Mouse (Mus musculus) c-Kit-negative CD71-positive TER-119-positive erythroid progenitor cells, embryonic 14.5 days (primary cell): ENCODE measurements around the gene Pcdh15.

Source experiments
- DNase-seq: peaks from one replicate; pipeline ENCODE4 v3.0.0-alpha.2; 2013; ENCODE audit warnings: low read depth, low spot score

Gene Pcdh15

DNA sequence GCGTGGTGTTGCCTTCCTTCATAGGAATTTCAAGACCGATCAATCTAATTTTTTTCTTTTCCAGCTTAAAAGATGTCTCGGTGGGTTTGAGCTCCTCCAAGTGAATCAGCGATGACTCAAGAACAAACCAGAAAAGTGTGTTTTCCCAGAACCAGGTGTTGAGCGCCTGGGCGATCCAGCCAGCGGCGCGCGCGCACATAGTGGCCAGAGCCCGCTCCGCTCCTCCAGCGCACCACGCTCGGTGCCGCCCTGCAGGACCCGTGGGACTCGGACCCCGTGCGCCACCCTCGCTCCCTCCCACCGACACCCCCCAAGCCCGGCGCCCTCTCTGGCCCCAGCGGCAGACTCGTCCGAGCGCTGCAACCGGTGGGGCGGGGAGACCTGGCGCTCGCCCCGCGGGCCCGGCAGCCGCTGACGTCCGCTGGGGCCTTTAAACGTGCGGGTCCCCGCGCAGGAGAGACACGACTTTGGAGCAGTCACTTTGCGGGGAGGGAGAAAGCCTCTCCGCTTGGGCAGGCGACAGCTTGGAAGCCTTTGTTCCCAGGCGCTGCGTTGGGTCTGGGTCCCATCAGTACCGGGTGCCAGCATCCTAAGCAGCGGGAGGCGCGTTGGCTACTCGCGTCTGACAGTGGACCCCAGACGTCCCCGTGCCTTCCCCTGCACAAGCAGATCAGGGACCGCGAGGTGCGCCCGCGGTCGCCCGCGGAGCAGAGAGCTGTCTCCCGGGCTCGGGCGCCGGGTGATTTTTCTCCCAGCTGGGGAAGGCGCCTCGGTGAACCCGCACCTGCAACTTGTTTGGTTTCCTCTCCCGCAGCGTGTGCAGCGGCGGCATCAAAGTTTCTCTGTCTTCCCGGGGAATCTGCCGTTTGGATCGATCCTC is at the start of gene Pcdh15:
Gene Pcdh15, plus strand, starts transcription at position 377 of the 880 bp plus-strand sequence.
- DNase-seq = no peak

DNA sequence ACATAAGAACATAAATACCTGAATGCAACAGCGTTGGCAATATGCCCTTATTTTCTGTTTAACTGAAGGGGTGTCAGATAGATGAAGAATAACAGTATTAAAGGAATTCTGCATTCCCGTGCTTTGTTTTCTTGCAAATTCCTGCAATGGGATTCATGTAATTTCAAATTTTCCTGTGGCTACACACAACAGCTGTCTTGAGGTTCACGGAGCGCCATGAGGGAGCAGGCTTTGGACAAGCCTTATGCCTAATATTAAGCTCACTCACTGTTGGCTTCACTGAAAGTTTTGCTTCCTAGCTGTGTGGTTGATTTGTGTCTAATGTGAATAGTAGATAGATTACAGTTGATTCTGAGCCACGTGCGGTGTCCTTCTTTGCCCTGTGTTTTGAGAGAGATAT is 47.1 kb upstream of the Pcdh15 start:
- no peak for DNase-seq

DNA sequence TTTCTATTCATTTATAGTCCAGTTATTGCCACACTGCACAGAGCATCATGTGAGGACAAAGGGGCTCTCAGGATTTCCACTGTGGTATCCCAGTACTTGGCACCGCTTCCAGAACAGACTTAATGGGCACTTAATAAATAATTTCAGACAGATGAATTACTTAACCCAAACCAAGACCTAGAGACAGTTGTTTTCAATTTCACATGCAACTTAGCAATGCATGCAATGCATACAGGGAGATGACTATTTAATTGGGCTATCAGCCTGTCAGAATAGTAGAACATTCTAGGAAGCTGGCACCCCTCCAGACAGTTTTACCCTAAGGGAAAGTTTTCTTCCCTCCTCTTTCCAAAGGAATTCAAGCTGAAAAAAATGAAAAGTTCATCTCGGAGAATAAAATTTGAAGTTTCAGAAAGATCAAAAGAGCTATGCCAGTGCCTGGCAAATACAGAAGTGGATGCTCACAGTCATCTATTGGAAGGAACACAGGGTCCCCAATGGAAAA is 39.4 kb upstream of the Pcdh15 start:
- no peak for DNase-seq

DNA sequence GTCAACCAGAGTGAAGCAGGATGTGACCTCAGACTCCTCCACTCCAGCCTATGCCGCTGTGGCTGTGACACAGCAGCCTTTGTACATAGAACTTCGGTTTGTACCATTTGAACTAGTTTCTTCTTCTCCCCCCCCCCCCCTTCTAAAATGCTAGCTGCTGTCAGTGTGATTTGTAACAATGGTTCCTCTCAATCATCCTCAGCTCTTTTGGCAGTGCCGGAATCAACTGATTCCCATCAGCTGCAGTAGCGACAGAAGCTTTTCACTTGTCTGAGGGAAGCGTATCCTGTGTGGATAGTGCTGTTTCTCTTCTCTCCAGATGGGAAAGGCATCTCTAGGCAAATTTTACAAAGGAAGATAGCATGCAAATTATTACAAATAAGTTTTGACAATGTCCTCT is 12.4 kb upstream of the Pcdh15 start:
- no peak for DNase-seq

DNA sequence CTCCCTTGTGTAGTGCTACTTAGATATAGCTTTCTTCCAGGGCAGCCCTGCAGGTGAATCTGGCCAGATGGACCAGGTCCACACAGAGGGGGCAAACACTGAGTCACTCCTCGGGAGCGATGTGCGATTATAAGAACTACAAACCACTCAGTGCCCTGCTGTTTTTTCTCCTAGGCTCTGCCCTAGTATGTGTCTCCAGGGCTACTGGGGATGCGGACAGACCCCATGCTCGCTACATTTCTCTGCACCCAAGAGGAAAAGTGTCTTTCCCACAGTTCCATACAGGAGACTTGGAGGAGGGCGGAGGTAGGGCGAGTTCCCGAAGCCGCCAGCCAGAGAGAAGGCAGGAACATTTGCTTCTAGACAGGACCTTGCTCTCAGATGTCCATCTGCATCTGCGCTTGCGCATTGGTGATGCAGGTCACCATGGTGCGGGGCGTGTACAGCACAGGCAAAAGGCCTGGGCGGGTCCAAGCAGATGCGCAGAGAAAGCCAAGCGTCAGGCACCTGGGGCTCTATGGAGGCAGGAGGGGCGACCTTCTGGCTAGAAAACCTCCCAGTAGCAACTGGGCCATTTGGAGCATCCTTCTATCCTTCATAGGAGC is 2.5 kb upstream of the Pcdh15 start:
- no peak for DNase-seq

DNA sequence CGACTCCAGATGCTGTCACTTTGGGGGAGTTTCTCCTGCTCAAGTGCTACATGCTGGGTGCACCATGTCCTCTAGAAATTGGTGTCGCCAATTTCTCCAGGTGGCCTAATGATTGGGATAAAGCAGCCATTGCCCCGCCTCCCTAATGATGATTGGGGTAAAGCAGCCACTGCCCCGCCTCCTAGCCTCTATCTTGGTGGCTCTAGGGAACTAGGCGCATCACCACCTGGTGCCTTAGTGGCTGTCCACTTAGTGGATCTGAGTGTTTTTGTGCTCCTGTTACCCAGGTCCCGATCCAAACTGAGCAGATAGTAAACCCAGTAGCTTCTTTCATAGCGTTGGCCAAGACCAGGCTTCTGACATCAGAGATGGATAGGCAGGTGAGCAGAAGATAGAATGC is 2.0 kb upstream of the Pcdh15 start:
- DNase-seq = no peak

DNA sequence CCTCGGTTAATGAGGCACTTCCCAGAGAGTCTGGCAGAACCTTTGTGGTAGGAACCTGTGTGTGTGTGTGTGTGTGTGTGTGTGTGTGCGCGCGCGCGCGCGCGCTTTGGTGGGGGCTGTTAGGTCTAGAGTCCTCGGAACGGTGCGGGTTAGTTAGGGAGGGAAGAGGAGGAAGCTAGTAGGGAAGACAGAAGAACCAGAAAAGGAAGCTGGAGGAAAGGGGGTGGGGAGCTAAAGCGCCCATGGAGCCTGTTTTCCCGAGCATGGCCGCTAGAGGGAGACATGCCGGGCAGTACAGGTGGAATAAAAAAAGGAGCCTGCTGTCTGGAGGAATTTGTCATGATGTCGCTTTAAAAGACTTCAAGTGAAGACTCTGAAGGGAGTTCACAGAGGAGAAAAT is 1.2 kb upstream of the Pcdh15 start:
- no peak for DNase-seq

DNA sequence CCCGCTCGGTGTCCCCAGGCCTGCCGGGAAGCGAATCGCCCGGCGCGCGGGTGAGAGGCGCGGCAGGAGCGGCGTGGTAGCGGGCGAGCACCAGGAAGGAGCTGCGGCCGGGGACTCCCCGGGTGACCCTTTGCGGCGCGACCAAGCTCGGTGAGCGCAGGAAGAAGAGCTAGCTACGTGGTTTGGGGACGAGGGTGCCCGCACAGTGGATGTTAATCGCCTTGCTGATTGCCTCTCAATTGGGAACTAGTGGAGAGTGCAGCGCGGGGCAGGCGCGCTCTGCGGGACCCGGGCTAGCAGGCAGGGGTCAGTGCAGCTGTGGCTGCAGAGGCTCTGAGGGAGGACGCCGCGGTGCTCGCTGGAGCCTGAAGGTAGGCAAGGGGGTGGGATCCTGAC is 702 bp downstream of the Pcdh15 start:
- DNase-seq = no peak

DNA sequence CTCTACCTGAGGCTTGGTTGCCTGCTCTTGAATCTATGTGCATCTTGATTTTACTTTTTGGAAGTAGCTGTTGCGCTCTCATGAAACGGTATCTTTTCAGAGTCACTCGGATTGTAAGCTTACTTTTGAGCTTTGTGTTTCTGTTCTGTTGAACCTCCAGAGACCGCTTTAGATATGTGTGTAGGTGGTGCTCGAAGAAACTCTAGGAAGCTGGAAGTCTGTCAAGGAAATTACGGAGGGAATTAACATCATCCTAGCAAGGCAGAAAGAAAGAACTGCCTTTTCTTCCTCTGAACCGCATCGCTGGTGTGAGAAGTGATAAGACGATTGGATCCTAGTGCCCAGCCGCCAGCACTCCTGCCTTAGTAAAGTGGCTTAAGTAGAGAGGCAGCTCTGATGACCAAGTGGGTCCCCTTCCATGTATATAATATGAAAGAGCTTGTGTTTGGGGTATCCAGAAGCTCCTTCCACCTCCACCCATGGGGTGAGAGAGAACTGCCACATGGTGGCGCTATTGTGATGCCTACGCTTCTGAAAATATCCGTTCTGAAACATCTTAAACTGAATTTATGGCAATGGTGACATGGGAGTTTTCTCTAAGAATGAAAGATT is 4.3 kb downstream of the Pcdh15 start:
- DNase-seq = no peak

DNA sequence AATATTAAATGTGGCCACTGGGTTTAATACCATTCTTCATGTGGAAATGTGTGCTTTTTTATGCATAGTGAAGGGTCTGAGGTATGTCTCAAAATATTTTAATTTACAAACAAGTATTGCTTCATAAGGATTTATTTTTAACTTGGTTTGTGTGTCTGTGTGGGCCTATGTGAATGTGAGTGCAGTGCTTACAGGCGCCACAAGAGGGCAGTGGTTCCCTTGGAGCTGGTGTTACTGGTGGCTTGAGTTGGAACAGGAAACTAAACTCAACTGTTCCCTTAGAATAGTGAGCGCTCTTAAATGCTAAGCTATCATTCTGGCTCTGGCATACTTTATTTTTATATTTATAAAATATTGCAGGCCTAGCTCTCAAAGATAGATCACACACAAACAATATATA is 6.8 kb downstream of the Pcdh15 start:
- DNase-seq = no peak

DNA sequence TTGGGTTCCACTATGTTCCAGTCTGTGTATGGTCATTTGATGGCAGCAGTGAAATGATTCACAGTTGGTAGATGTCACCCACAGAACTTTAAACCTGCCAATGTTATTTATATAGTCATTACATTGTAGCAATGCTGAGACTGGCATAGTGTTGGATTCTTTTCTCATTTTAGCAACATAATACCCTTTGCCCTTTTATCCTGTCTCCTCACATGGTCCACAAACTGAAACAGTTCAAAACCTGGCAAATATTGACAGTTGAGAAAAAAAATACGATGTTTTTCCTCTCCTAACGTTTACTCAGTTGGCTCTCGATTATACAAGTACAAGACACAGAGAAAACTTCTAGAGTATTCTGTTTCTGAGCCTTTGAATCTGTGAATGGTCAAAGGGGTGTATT is 38.8 kb downstream of the Pcdh15 start:
- DNase-seq = no peak

DNA sequence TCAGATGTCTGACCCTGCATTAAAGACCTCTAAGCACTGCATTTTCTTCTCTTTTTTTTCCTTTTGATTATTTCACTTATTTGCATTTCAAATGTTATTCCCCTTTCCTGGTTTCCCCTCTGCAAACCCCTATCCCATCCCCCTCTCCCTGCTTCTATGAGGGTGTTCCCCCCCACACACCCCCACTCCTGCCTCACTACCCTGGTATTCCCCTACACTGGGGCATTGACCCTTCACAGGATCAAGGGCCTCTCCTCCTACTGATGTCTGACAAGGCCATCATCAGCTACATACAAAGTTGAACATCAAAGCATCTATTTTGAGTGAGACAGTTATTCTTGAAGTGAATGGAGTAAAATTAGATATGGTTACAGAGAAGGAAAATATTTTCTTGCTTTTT is 48.4 kb downstream of the Pcdh15 start:
- DNase-seq = no peak

DNA sequence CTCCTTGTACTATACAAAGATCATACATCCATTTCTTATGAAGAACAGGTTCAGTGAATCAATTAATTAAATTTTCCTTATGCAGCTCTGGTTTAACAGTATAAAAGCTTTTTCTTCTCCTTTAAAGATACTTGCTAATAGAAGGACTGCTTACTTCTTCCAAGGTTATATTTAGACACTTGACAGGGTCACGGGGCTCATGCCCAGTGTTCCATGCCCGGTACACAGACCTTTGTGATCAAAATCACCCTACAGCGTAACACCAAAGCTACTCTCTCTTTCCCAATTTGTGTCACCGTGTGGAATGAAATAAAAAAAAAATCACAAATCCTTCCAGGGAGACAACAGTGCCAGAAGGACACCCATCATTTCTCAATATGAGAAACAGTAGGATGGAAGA is 48.8 kb downstream of the Pcdh15 start:
- no peak for DNase-seq

DNA sequence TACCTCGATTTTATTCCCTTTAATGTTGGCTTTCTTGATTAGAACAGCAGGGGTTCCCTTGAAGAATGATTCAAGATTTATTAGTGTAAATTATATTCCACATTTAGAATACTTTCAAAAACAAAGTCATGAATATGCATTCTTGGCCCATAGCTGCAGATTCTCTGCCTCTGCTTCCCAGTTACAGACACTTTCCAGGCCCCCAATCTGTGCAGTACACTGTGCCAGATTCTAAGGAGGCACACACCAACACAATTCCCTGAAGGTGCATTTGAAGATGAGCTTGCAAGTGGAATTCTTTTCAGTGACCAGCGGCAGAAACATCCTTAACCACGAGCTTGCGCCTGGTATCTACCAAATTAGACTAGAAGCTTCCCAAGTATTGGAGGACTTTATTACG is 55.4 kb downstream of the Pcdh15 start:
- no peak for DNase-seq

DNA sequence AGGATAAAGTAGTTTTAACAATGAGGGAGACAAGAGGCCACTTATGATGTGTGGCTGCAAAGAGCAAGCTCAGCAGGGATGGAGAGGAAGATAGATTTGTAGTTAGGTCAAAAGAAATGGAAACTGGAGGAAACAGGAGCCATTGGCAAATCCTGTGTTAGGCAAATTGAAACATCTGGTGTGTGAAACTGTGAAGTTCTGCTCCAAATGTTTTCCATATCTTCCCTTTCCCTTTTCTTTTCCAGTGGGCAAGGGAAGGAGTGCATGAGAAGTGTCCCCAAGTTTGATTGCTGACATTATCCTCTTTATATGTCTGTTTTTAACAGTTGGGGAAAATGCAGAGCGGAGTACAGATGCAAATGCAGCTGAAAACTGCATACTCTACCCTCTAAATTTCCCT is 62.6 kb downstream of the Pcdh15 start:
- DNase-seq = no peak

DNA sequence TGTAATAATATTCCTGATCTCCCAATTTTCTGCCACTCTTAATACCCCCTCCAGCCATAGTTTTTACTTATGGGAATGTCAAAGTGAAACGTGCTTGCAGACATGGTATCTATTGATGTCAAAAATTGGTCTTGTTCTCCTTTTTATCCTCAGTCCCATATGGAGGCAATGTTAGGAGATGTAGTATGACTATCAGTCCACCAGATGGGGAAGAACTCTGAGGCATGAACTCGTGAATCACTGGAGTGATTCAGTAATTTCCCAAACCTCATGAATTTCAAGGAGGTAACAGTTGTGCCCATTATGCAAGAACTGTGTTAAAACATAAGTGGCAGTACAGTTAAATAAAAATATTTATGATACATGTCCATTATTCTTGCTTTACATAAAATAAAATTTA is 116.9 kb downstream of the Pcdh15 start:
- no peak for DNase-seq

DNA sequence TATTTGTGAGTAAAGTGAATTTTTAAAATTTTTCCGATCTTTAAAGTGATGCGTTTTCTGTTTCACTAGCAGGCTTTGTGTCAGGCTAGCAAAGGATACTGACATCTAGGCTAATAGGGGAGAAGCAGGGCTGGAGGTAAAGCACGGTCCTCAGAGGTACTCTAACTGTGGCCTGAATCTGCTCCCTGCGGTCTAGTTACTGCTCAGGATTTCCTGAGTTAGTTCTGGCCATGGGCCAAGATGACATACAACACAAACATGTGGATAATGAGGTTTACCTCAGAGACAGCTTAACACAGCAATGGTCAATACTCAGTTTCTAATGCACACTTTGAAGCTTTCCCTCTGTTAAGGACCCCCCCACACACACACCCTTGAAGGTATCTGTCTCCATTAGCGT is 143.2 kb downstream of the Pcdh15 start:
- no peak for DNase-seq

DNA sequence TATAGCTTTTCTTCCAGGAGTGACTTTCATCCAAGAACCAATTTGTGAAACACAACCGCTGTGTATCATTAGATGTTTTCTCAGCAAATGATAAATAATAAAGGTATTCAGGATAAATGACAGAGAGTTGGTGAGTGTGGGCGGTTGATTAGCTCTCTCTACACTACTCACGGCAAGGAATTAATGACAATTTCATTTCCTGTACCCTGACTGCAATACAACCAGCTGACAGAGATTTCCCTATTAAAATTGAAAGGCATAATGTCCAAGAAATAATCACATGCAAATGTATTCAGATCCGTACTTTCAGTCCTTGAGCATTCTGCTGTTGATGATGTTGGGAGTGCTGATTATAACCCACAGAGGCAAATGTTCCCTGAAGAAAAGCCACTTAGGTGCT is 181.3 kb downstream of the Pcdh15 start:
- DNase-seq = no peak

DNA sequence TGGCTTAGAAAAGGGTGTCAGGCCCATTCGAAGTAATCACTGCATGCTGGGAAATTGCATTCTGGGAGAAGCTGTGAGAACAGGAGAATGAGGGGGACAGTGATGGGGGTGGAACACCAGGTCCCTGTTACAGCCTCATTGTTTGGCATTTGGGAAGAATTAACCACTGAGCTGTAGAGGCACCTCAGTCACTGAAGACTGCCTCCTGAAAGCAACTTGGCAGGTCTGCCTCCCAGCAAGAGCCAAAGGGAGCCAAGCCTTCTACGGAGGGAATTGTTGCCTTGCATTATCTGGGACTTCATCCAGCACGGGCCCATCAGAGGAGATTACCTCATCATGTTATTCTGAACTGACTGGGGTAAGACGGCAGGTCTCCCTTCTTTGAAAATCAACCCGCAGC is 197.3 kb downstream of the Pcdh15 start:
- no peak for DNase-seq

DNA sequence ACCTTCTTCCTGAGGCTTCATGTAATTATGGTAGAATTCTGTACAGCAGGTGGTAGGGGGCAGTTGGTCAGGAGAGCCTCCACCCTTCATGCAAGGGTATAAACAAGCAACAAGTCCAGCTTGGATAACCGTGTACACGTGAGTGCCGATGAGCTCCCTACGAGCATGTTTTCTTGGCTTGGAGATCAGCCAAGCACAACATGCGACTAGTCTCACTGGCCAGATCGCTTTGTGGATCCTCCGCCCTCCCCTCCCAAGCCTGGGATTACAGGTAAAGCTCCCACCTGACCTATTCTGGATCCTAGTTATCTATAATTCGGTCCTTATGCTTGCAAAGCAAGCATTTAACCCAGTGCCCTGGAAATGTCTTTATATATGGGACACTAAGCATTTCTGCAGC is 202.8 kb downstream of the Pcdh15 start:
- DNase-seq = no peak

DNA sequence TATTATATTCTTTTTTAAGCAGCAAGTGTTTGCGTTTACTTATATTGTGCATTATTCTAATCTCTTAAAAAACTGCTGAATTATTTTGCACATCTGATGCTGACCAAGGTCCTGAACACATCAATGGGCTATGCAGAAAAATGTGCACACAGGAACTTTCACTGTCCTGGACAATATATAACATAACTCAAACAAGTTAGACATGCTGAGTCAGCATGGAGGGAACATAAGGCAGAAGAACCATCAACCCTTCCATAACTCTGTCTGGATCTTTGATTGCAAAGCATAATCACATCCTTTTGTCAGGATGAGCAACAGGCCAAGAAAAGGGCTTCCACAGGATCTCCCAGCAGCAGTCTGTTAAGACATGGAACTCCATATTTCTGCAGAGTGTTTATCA is 207.5 kb downstream of the Pcdh15 start:
- DNase-seq = no peak

DNA sequence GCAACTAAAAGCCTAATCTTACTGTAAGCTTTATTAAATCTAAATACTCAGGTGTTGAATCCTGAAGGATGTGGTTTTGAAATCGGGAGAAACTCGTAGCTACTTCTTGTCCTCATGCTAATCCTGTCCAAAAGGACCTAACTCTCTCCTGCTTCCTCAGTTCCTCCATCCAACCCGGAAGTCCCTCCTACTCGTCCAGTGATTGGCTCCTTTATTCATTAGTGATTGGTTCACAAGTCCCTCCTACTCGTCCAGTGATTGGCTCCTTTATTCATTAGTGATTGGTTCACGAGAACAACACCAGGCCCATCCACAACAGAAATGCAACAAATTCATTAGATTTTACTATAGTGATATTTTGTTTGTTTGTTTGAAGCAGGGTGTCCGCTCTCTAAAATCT is 227.7 kb downstream of the Pcdh15 start:
- no peak for DNase-seq

DNA sequence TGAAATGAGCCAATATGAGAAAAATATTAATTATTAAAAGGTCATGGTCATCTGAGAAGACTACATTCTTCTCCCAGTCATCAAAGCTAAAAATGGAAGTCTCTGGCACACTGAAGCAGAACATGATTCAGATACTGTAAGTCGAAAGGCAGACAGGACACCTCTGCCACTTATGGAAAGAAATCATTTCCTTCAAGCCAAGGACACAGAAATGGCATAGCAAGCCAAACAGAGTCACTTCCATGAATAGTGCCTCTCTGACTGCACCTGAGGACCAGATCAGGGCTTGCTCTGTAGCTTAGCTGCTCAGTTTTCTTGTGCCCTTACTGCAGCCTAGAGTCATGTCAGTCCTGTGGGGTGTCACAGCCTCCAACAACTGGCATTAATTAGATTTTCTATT is 234.3 kb downstream of the Pcdh15 start:
- no peak for DNase-seq
